Mouse (Mus musculus) brain, adult 10 weeks (tissue): ENCODE results near the gene Adamts12. TPM values are rescaled to one million over a fixed set of nuclear protein-coding genes. Genes with fewer than 3 reads are reported as not detected.

Experiments used
- polyA plus RNA-seq: library from polyadenylated mRNA; stranded (reverse); fragments of 350-450 nt; fragmentation: Illumina TruSeq; extraction: RNeasy Lipid Tissue Mini Kit (QIAGEN cat#74804); gene quantifications from one replicate; pipeline ENCODE4 v1.2.3, GENCODE M21; 2015; ENCODE audit warnings: low read depth, low replicate concordance

Adamts12 gene
- 0.16 TPM for polyA plus RNA-seq

GRCm38 (mm10) chr15:11064558-11065411, at the start of gene Adamts12:
Gene Adamts12, plus strand, starts transcription at chr15:11064790.

GRCm38 (mm10) chr15:11037711-11038110, 26.9 kb upstream of the Adamts12 start, which contains the start of gene Rxfp3:
Gene Rxfp3, minus strand, starts transcription at chr15:11037991.

Other genes starting within 250 kb of the Adamts12 start
- gene C1qtnf3, start 112.5 kb upstream of the Adamts12 start, polyA plus RNA-seq, result 0.28 TPM
- 12.9 TPM for gene Amacr, start 83.0 kb upstream of the Adamts12 start, polyA plus RNA-seq
- not detected for gene Slc45a2, start 64.1 kb upstream of the Adamts12 start, polyA plus RNA-seq
- gene Rxfp3, start 26.8 kb upstream of the Adamts12 start, polyA plus RNA-seq, result 1.7 TPM